Mouse (Mus musculus) myocyte (in vitro differentiated cells): ENCODE results near the gene Bmx.

ENCODE experiments used
- E2F4 ChIP-seq: IDR thresholded peaks from one replicate; pipeline ENCODE4 v1.6.1; 2011; ENCODE audit warnings: mild to moderate bottlenecking, control low read depth, moderate library complexity; ENCODE audit not compliant: insufficient read depth
- MAX ChIP-seq: IDR thresholded peaks from one replicate; pipeline ENCODE4 v1.6.1; 2011; ENCODE audit warnings: low read depth, mild to moderate bottlenecking, control low read depth
- POLR2A ChIP-seq: IDR thresholded peaks from one replicate; pipeline ENCODE4 v1.6.1; 2011; ENCODE audit warnings: low read depth, mild to moderate bottlenecking, control low read depth, moderate library complexity; ENCODE audit not compliant: insufficient read length
- POLR2AphosphoS2 ChIP-seq: IDR thresholded peaks from one replicate; pipeline ENCODE4 v1.6.1; 2011; ENCODE audit warnings: low read depth, control low read depth; ENCODE audit not compliant: insufficient read length
- SRF ChIP-seq: IDR thresholded peaks from one replicate; pipeline ENCODE4 v1.6.1; 2011; ENCODE audit warnings: low read depth; ENCODE audit not compliant: control insufficient read depth, insufficient read length
- TCF3 ChIP-seq: IDR thresholded peaks from one replicate; pipeline ENCODE4 v1.6.1; 2011; ENCODE audit warnings: low read depth, control low read depth; ENCODE audit not compliant: insufficient read length

GRCm38 (mm10) chrX:164246722-164247121 is 11.3 kb downstream of the Bmx start:
- no peak for TF ChIP-seq POLR2A
- TF ChIP-seq POLR2AphosphoS2: no peak
- no peak for TF ChIP-seq MAX
- TF ChIP-seq E2F4: no peak
- no peak for TF ChIP-seq SRF
- TF ChIP-seq TCF3: no peak
